Mouse (Mus musculus) embryonic fibroblast, embryonic 13.5 days (primary cell): ENCODE results near the gene Serpinc1. TPM values are rescaled to one million over a fixed set of nuclear protein-coding genes. Genes with fewer than 3 reads are reported as not detected.

ENCODE experiments used
- H3K27ac ChIP-seq: 2 replicates; pipeline ENCODE4 v1.5.1; 2012; ENCODE audit warnings: low read length, control low read depth, inconsistent platforms; ENCODE audit not compliant: insufficient read depth
- H3K4me1 ChIP-seq: 2 replicates; pipeline ENCODE4 v1.6.1; 2011; ENCODE audit warnings: low read length; ENCODE audit not compliant: control insufficient read depth, insufficient read depth
- H3K4me3 ChIP-seq: 2 replicates; pipeline ENCODE4 v1.5.1; 2011; ENCODE audit warnings: mild to moderate bottlenecking, control low read depth, low read length; ENCODE audit not compliant: insufficient read depth
- CTCF ChIP-seq: IDR thresholded peaks from 2 replicates; pipeline ENCODE4 v1.5.1; 2011; ENCODE audit warnings: mild to moderate bottlenecking, control low read depth, low read length, moderate library complexity, borderline replicate concordance; ENCODE audit not compliant: insufficient read depth
- POLR2A ChIP-seq: IDR thresholded peaks from 2 replicates; pipeline ENCODE4 v1.6.1; 2011; ENCODE audit warnings: low read depth, mild to moderate bottlenecking, control low read depth, low read length, moderate library complexity
- polyA plus RNA-seq: library from polyadenylated mRNA; stranded (reverse); fragments of >200 nt; gene quantifications from 2 replicates; pipeline ENCODE4 v1.2.4, GENCODE M21; 2011; ENCODE audit warnings: low read depth; ENCODE audit not compliant: missing spikeins, insufficient read length

Gene Serpinc1
- polyA plus RNA-seq = 0.55 and 0.70 TPM in 2 replicates

- H3K27ac ChIP-seq = no peak within 1 kb of the TSS
- no peak within 1 kb of the TSS for H3K4me3 ChIP-seq
- no peaks in the 10 kb centered on the region for H3K4me1 ChIP-seq
- TF ChIP-seq POLR2A = no peak
- no peak for TF ChIP-seq CTCF
Measured at GRCm38 (mm10) chr1:160978071-160978735, at the start of gene Serpinc1. TSS of gene Serpinc1 (plus strand) at chr1:160978585.

DNA sequence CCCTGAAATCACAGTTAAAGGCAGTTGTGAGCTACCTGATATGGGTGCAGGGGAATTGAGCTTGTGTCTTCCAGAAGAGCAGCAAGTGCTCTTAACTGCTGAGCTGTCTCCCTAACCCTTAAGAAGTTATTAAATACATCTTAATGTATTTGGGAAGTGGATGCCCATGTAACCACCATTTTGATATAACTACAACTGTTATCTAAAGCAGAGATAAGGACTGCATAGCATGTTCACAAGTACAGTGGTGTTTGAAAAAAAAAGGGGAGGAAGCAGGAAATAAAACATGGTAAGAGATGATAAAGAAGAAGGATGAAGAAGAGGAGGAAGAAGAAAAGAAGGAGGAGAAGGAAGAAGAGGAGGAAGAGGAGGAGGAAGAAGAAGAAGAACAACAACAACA, 47.1 kb upstream of the Serpinc1 start:
- Histone ChIP-seq H3K4me1 (no peaks in the 10 kb centered on the region), H3K27ac (no peak overlapping the region), H3K4me3 (no peak overlapping the region)
- TF ChIP-seq CTCF (no peak), POLR2A (no peak)

DNA sequence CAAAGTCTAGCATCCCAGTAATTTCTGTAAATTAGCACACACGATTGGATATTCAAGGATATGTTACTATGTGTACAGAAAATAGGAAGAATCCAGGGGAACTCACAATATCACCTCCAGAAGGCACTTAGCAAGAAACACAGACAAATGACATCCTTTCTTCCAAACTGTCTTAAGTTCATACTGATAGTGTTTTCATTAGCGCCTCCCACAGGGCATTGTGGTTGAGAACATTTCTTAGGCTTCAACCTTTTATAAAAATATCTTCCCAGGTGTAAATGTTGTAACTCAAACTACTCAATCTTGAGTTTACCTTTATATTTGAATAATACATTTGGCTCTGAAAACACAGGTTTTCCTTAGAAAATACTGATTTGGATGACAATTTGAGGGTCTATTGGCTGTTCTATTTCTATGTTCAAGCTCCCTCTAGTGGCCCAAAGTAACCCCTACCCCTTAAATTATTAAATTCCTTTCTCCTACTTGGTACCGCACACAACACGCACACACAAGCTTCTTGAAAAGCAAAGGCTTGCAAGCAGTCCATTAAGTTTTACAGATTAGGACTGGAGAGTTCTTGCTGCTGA, 44.4 kb upstream of the Serpinc1 start:
- no peaks in the 10 kb centered on the region for H3K4me1 ChIP-seq
- TF ChIP-seq POLR2A (no peak), CTCF (no peak)
- no peak overlapping the region for H3K4me3 ChIP-seq
- H3K27ac ChIP-seq = no peak overlapping the region

GRCm38 (mm10) chr1:160935551-160935950, 42.8 kb upstream of the Serpinc1 start:
- TF ChIP-seq POLR2A = no peak
- no peak for TF ChIP-seq CTCF
- H3K4me3 ChIP-seq = no peak overlapping the region
- no peak overlapping the region for H3K27ac ChIP-seq
- H3K4me1 ChIP-seq = no peaks in the 10 kb centered on the region

GRCm38 (mm10) chr1:160963199-160963598, 15.2 kb upstream of the Serpinc1 start:
- Histone ChIP-seq H3K27ac (no peak overlapping the region), H3K4me3 (no peak overlapping the region), H3K4me1 (no peaks in the 10 kb centered on the region)
- TF ChIP-seq CTCF = no peak
- TF ChIP-seq POLR2A = no peak

DNA sequence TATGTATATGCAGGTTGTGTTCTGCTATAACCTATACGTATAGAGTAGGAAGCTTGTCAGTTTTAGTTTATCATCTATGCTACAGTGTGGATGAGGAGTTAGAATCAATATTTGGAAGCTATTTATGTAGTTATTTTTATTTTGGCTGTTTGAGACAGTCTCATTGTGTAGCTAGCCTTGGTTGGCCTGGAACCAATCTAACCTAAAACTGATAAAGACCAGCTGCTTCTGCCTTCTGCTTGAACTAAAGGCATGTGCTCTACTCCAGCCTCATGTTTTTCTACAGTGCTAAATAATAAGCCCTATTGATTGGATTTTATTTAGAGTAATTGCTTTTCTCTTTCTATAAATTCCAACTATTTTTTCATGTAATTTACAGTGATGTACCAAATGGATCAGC, 11.1 kb upstream of the Serpinc1 start:
- TF ChIP-seq CTCF = no peak
- TF ChIP-seq POLR2A = no peak
- Histone ChIP-seq H3K27ac (no peak overlapping the region), H3K4me1 (no peaks in the 10 kb centered on the region), H3K4me3 (no peak overlapping the region)

- Histone ChIP-seq H3K4me3 (no peak overlapping the region), H3K4me1 (no peaks in the 10 kb centered on the region), H3K27ac (no peak overlapping the region)
- TF ChIP-seq POLR2A (no peak), CTCF (no peak)
Measured at GRCm38 (mm10) chr1:160968643-160969042, 9.7 kb upstream of the Serpinc1 start.

GRCm38 (mm10) chr1:160980021-160980420, 1.6 kb downstream of the Serpinc1 start:
- Histone ChIP-seq H3K4me1 (no peaks in the 10 kb centered on the region), H3K4me3 (no peak overlapping the region), H3K27ac (no peak overlapping the region)
- TF ChIP-seq CTCF (no peak), POLR2A (no peak)

- Histone ChIP-seq H3K4me3 (no peak overlapping the region), H3K27ac (no peak overlapping the region), H3K4me1 (no peaks in the 10 kb centered on the region)
- no peak for TF ChIP-seq POLR2A
- TF ChIP-seq CTCF = no peak
Measured at GRCm38 (mm10) chr1:160980537-160981234, 2.3 kb downstream of the Serpinc1 start.

DNA sequence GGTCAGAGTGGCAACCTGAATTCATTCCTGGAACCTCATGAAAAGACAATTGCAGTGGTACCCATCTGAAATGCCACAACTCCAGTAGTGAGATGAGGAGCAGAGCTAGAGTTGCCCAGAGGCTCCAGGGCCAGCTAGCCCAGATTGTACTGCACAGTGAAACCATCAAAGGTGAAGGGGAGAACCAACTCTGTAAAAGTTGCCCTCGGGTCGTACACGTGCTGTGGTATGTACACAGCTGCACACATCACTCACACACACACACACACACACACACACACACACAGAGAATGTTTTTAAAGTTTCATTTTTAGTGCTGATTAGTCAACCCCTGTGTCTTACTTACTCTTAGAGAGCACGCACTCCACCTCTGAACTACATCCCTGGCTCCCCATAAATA, 3.0 kb downstream of the Serpinc1 start:
- Histone ChIP-seq H3K4me3 (no peak overlapping the region), H3K27ac (no peak overlapping the region), H3K4me1 (no peaks in the 10 kb centered on the region)
- no peak for TF ChIP-seq CTCF
- no peak for TF ChIP-seq POLR2A
